Mouse (Mus musculus): Measurements from ENCODE around the gene Vcpkmt.
"Not testable (repeated sequence)": the region's sequence is repeated elsewhere in the genome, so short reads cannot be mapped to it uniquely, and the experiment has no call there.

Gene Vcpkmt

GRCm38 (mm10) chr12:69582613-69583269 lies at the start of gene Vcpkmt:
Gene Vcpkmt (minus strand): TSS chr12:69583028.
- in situ Hi-C loops (cut with MboI, MseI), result no loop called here

GRCm38 (mm10) chr12:69618590-69618989 lies 35.8 kb upstream of the Vcpkmt start:
- in situ Hi-C loops (cut with MboI, MseI), result not testable (repeated sequence)

DNA sequence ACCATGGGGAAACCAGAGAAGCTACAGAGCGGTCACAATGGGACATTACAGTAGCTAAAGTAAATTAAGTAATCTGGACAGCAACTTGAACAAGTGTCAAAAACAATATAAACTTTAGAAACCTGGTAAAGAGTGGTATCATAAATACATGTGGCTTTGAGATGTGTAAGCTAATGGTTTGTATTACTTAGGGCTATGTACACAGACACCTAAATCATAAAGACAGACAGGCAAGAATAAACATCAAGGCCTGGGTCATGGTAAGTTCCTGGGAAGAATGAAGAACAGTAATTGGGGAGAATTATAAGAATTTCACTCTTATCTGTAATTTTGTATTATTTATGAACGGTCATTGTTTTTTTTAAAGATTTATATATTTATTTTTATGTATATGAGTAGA lies 21.5 kb upstream of the Vcpkmt start:
- in situ Hi-C loops (cut with MboI, MseI), result no loop called here

GRCm38 (mm10) chr12:69597446-69597845 lies 14.6 kb upstream of the Vcpkmt start:
- in situ Hi-C loops (cut with MboI, MseI), result no loop called here

GRCm38 (mm10) chr12:69593130-69593529 lies 10.3 kb upstream of the Vcpkmt start:
- in situ Hi-C loops (cut with MboI, MseI), result loop anchor here (5.0 kb wide), 1 partner anchor 386 kb away; no protein-coding TSS in a partner anchor

DNA sequence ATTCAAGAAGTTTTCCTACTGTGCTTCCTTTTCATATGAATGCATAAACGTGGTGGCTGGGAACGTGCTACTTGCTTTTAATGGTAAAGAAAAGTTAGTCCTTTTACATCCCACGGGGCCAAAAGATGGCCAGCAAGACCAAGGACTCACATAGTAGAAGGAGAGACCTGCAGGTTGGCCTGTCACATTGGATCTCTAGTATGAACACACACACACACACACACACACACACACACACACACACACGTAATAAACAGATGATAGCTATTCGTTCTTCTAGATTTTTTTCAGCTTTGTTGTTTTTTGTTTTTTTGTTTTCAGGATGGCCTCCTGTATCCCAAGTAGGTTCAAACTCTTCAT lies 422 bp upstream of the Vcpkmt start:
- in situ Hi-C loops (cut with MboI, MseI), result no loop called here

GRCm38 (mm10) chr12:69582216-69582612 lies 614 bp downstream of the Vcpkmt start:
- in situ Hi-C loops (cut with MboI, MseI), result no loop called here

- in situ Hi-C loops (cut with MboI, MseI), result loop anchor here (5.0 kb wide), 1 partner anchor 222 kb away; the partner anchor contains the start of gene Nemf
These were observed 3.2 kb downstream of the Vcpkmt start for GRCm38 (mm10) chr12:69579623-69580022.

DNA sequence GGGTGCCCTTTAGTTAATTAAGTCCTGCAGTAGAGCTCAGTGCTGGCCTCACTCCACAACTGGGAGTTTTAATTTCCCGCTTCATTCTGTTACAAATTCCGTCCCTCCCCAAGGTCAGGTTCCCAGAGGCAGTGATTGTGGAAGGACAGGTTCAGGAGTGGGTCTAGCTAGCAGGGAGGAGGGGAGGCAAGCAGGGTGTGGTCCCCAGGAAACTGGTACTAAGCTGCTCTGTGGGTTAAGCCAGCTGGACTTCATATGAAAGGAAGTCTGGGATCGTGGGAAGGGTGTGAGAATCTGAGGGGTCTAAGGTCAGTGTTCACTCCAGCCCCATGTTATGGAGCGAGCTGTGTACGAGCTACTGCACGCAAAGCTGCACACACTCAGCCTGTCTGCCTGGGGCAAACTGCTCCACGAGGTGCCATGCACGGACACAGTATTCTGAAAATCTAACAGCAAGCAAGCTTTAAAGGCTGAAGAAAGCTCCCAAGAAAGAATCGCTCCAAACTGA lies 6.7 kb downstream of the Vcpkmt start:
- in situ Hi-C loops (cut with MboI, MseI), result loop anchor here (5.0 kb wide), 1 partner anchor 219 kb away; the partner anchor contains the start of gene Nemf

GRCm38 (mm10) chr12:69573916-69574881 lies 8.6 kb downstream of the Vcpkmt start:
- in situ Hi-C loops (cut with MboI, MseI), result no loop called here

DNA sequence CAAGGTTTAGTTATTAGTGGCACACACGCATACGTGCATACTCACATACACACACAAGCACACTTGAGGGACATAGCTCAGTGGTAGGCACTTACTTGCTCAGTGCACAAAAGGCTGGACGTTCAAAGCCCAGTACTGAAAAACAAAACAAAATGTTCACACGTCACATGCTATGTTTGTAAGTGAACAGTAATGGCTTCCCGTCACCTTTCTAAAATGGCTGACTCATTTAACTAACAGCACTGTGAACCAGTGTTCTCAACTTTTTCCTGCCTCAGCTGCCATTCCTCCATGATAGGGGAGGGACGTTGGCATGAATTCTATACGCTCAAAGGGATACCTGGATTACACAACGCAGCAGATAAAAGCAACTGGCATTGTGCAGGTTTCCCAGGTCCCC lies 9.6 kb downstream of the Vcpkmt start:
- in situ Hi-C loops (cut with MboI, MseI), result no loop called here

DNA sequence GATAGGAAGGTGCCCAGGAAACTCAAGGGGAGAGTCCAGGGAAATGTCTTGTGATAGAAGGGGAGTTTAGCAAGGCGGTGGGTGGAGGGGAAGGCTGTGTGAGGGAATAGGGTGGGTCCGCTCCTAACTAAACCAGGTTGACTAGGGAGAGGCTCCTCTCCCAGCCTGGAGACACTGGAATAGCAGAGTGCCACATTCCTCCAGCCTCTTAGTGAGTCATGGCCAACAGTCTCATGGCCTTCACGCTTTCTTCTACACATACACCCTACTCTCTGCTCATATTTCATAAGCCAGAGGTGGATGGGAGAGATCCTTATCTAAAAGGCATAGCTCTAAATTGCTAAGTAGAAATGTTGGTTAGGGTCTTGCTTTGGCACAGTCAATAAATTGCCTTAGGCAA lies 12.9 kb downstream of the Vcpkmt start:
- in situ Hi-C loops (cut with MboI, MseI), result loop anchor here (5.0 kb wide), 1 partner anchor 78 kb away; no protein-coding TSS in a partner anchor

- in situ Hi-C loops (cut with MboI, MseI), result loop anchor here (5.0 kb wide), 1 partner anchor 76 kb away; no protein-coding TSS in a partner anchor
These were observed 14.6 kb downstream of the Vcpkmt start for GRCm38 (mm10) chr12:69568266-69568665.

- in situ Hi-C loops (cut with MboI, MseI), result not testable (repeated sequence)
These were observed 21.8 kb downstream of the Vcpkmt start for GRCm38 (mm10) chr12:69561006-69561405.

DNA sequence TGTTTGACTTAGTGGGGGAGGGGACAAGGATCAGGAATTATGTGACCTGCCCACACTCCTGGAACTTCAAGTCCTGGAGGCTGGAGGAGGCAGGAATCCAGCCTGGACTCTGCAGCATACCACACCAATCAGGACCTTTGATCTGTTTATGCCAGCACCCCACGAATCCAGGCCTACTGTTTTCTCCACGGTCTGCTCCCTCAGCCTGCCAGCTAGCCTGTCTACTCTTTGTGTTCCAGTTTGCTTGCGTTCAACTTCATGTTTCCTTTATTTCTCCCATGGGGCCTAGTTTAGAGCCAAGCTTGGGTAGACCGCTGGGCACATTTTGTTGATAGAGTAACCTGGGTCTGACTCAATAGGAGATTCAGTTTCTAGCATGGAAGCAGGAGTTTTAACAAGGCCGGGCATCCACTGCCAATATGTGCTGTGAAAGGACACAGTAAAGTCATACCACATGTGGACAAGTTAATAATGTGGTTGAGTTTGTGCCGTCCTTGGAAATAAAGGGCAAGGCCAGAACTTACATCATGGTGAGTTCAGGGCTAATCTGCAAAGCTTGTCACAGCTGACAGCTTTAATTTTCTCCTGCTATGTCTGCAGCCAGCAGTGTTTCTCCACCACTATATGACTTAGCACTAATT lies 26.5 kb downstream of the Vcpkmt start:
- in situ Hi-C loops (cut with MboI, MseI), result no loop called here

DNA sequence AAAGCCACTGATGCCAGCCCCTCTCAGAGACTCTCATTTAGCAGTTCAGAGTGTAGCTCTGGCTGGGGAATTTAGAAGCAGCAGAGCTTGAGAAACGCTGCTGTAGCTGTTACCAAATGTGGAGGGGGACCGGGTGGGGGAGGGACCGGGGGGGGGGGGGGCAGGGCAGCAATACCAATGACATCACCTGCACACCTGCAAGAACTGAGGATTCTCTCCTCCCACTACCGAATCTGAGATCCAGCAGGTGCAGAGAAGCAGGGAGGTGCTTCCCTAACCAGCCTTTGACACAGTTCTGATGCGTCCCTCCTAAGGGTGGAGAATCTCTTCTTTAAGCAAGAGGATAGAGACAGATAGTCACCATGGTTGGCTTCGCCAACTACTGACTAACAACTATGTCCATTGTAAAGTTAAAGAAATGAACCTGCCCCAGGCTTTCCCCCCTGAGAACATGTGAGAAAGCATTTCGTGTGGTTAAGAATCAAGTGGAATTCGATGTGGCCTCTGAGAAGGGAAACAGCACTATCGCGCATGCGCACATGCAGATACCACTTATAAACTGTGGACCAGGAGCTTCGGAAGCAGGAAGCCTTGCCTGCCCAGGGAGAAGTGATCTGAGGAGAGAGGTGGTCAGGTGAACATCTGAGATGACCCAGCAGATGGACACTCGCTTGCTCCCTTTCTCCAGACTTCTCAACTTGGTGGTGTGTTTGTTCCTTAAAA lies 37.2 kb downstream of the Vcpkmt start:
- in situ Hi-C loops (cut with MboI, MseI), result no loop called here

- in situ Hi-C loops (cut with MboI, MseI), result no loop called here
These were observed 37.8 kb downstream of the Vcpkmt start for GRCm38 (mm10) chr12:69544994-69545393.

- in situ Hi-C loops (cut with MboI, MseI), result no loop called here
These were observed 38.3 kb downstream of the Vcpkmt start for GRCm38 (mm10) chr12:69544562-69544961.

DNA sequence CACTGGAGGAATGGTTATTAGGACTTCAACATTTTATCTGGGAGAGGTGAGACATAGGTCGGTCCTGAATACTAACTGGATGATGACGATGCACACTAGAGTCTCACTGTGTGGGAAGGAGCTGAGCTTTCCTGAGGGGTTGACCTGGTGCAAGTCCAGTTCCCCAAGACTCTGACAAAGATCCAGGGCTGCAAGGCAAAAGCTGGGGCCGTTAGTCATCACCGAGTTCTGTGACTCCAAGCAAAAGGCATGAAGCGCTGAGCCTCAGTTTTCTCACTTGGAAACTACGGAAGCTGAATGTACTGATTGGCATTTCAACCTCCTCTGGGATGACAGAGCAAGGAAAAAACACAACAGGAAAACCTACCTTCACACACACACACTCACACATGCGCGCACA lies 40.5 kb downstream of the Vcpkmt start:
- in situ Hi-C loops (cut with MboI, MseI), result no loop called here

DNA sequence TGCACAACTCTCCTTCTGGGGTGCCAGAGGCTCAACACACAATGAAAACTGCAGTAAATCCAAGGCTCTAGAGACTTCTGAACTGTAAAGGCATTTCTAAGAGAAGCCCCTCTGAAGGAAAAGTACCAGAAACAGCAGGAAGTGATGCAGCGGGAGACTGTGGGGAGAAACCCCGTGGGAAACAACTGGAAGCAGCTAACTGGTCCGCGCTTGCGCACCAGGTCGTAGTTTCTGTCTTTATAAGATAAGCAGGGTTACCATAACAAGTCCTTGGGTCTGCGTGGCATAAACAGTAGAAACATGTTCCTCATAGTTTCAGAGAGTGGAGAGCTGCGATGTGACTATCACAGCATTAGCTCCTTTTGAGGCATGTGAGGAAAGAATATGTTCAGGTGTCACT lies 41.2 kb downstream of the Vcpkmt start:
- in situ Hi-C loops (cut with MboI, MseI), result no loop called here

DNA sequence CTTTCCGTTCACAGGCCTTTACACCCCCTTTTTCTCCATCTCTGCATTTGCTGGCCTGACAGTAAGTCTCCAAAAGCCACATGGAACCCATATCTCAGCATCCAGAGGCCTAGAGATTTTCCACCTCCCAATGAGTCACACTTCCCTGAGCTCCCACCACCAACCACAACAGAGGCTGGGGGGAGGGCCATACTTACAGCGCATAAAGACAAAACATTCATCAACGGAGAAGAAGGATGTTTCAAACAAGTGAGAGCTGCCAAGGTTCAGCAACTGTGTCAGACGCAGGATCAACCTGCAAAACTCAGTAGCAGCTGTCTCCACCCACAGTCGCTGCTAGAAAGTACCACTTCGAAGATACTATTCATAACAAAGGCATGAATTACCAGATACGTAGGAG lies 43.5 kb downstream of the Vcpkmt start:
- in situ Hi-C loops (cut with MboI, MseI), result no loop called here

Measured in regulatory T cell (primary cell).